Mouse (Mus musculus) kidney, postnatal 14 days (tissue): ENCODE measurements around the gene Tpd52l1.
A peak's percentile ranks its signal among the peaks of the same experiment; 100 is the strongest.
"Not testable (repeated sequence)": the region's sequence is repeated elsewhere in the genome, so short reads cannot be mapped to it uniquely, and the experiment has no call there.

Experiments used
- DNase-seq: peaks from one replicate; pipeline ENCODE4 v3.0.0; 2022; ENCODE audit warnings: mixed read lengths

Gene Tpd52l1

GRCm38 (mm10) chr10:31445291-31446124 is at the start of gene Tpd52l1:
Tpd52l1 (minus strand) TSS chr10:31445958.
- peak; percentile 89 for DNase-seq

- no peak for DNase-seq
Measured at GRCm38 (mm10) chr10:31494296-31494695, 48.5 kb upstream of the Tpd52l1 start.

GRCm38 (mm10) chr10:31467043-31467898 is 21.5 kb upstream of the Tpd52l1 start:
- DNase-seq = peak; percentile 2

GRCm38 (mm10) chr10:31465840-31466541 is 20.2 kb upstream of the Tpd52l1 start:
- DNase-seq = peak; percentile 27

GRCm38 (mm10) chr10:31465424-31465823 is 19.7 kb upstream of the Tpd52l1 start:
- no peak for DNase-seq

GRCm38 (mm10) chr10:31463044-31463443 is 17.3 kb upstream of the Tpd52l1 start:
- DNase-seq = no peak

GRCm38 (mm10) chr10:31456806-31457205 is 11.0 kb upstream of the Tpd52l1 start:
- DNase-seq = no peak

- no peak for DNase-seq
Measured at GRCm38 (mm10) chr10:31447083-31447482, 1.3 kb upstream of the Tpd52l1 start.

- DNase-seq = no peak
Measured at GRCm38 (mm10) chr10:31444206-31444605, 1.6 kb downstream of the Tpd52l1 start.

- DNase-seq = no peak
Measured at GRCm38 (mm10) chr10:31441491-31441890, 4.3 kb downstream of the Tpd52l1 start.

GRCm38 (mm10) chr10:31436047-31436446 is 9.7 kb downstream of the Tpd52l1 start:
- DNase-seq = no peak

- no peak for DNase-seq
Measured at GRCm38 (mm10) chr10:31417956-31418355, 27.8 kb downstream of the Tpd52l1 start.

- no peak for DNase-seq
Measured at GRCm38 (mm10) chr10:31392990-31393389, 52.8 kb downstream of the Tpd52l1 start.

- peak; percentile 26 for DNase-seq
Measured at GRCm38 (mm10) chr10:31390777-31391395, 54.9 kb downstream of the Tpd52l1 start.

GRCm38 (mm10) chr10:31388566-31388965 is 57.2 kb downstream of the Tpd52l1 start:
- not testable (repeated sequence) for DNase-seq

GRCm38 (mm10) chr10:31370200-31370599 is 75.6 kb downstream of the Tpd52l1 start:
- not testable (repeated sequence) for DNase-seq

GRCm38 (mm10) chr10:31359749-31360148 is 86.0 kb downstream of the Tpd52l1 start:
- DNase-seq = no peak

GRCm38 (mm10) chr10:31354886-31355461 is 90.8 kb downstream of the Tpd52l1 start:
- no peak for DNase-seq

- DNase-seq = no peak
Measured at GRCm38 (mm10) chr10:31354141-31354540, 91.6 kb downstream of the Tpd52l1 start.

- DNase-seq = no peak
Measured at GRCm38 (mm10) chr10:31352845-31353427, 92.8 kb downstream of the Tpd52l1 start.

GRCm38 (mm10) chr10:31351056-31351455 is 94.7 kb downstream of the Tpd52l1 start:
- no peak for DNase-seq

GRCm38 (mm10) chr10:31346401-31346800 is 99.4 kb downstream of the Tpd52l1 start:
- no peak for DNase-seq
